Mouse (Mus musculus): ENCODE results near the gene Gm20422.
A peak's percentile ranks its signal among the peaks of the same experiment; 100 is the strongest.

DNA sequence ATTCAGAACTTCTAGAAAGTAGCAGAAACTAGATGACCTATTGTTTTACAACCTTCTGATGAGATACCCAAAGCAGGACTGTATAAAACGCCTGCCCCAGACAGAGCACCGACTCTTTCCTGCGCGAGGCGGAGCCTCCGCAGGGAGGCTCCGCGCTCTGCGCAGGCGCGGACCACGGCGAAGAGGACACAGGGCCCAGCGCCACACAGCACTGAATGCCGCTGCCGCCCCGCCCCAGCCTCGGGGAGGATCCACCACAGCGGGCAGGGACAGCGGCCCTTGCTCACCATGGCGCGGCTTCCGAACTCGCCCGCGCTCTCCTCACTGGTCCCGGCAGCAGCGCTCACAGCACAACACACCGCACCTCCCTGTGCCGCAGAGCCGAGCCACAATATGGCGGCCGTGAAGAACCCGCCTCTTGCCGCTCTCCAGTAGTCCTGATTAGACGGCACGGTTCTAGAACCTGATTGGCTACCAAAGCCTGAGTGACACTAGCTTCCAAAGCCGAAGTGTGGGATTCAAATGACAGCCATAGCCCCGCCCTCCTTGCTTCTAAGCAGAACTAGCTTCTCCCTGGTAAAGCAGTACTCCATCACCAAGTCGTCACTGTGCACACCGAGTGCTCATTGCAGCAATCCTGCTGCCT lies at the start of gene Gm20422:
- TF ChIP-seq CTCF (IDR thresholded peaks at IDR 0.05; ENCODE audit: low read depth, low read length) (no peak), POLR2A (IDR thresholded peaks at IDR 0.05; ENCODE audit: extremely low read depth, insufficient read depth, low read length) (0 out of 2 replicates have a peak, but pooled peaks have one; percentile 77)

All from liver, adult 2 months (tissue).